Mouse (Mus musculus) olfactory bulb, adult 2 months (tissue): ENCODE measurements around the gene Ninj2. TPM values are rescaled to one million over a fixed set of nuclear protein-coding genes. Genes with fewer than 3 reads are reported as not detected.

Source experiments
- H3K27ac ChIP-seq: fragments of 200-500 bp; 2 replicates; pipeline ENCODE4 v1.5.1; 2012; ENCODE audit warnings: low read depth, low read length; ENCODE audit not compliant: insufficient read depth
- H3K4me1 ChIP-seq: fragments of 200-500 bp; 2 replicates; pipeline ENCODE4 v1.6.1; 2012; ENCODE audit warnings: low read length; ENCODE audit not compliant: control insufficient read depth, insufficient read depth
- H3K4me3 ChIP-seq: fragments of 200-500 bp; 2 replicates; pipeline ENCODE4 v1.5.1; 2012; ENCODE audit warnings: mild to moderate bottlenecking, low read depth, low read length, moderate library complexity; ENCODE audit not compliant: insufficient read depth
- CTCF ChIP-seq: fragments of 200-500 bp; IDR thresholded peaks from 2 replicates; pipeline ENCODE4 v1.5.1; 2012; ENCODE audit warnings: low read depth, mild to moderate bottlenecking, low read length, moderate library complexity; ENCODE audit not compliant: insufficient read depth
- POLR2A ChIP-seq: fragments of 200-500 bp; IDR thresholded peaks from 2 replicates; pipeline ENCODE4 v1.6.1; 2012; ENCODE audit warnings: mild to moderate bottlenecking, low read depth, low read length, moderate library complexity; ENCODE audit not compliant: insufficient read depth
- WGBS: fragments of 180-500 bp; shearing (Covaris S2); methylation state at CpG from one replicate; pipeline ENCODE4 v1.1.7; 2018; 5-methylcytosine and 5-hydroxymethylcytosine counted together
- polyA plus RNA-seq: library from polyadenylated mRNA; stranded (reverse); fragments of >200 nt; gene quantifications from 2 replicates; pipeline ENCODE4 v1.2.4, GENCODE M21; 2012; ENCODE audit warnings: low replicate concordance; ENCODE audit not compliant: missing spikeins, insufficient read depth, insufficient read length

Gene Ninj2
- polyA plus RNA-seq, 1 experiment: not detected

- Histone ChIP-seq H3K4me3 (no peak overlapping the region), H3K4me1 (peaks cover 17% of the 10 kb centered on the region), H3K27ac (no peak overlapping the region)
- 94% methylated on average over 4 of the region's 4 CpGs for WGBS
- TF ChIP-seq CTCF (no peak), POLR2A (no peak)
Measured at GRCm38 (mm10) chr6:120183771-120184170, 90.6 kb downstream of the Ninj2 start.

GRCm38 (mm10) chr6:120185012-120185730 lies 92.0 kb downstream of the Ninj2 start:
- H3K4me3 ChIP-seq: no peak overlapping the region
- 94% methylated on average over 12 of the region's 12 CpGs for WGBS
- TF ChIP-seq CTCF: no peak
- peaks cover 17% of the 10 kb centered on the region for H3K4me1 ChIP-seq
- no peak overlapping the region for H3K27ac ChIP-seq

- WGBS: 54% methylated on average over 7 of the region's 7 CpGs
- H3K4me1 ChIP-seq: peaks cover 17% of the 10 kb centered on the region
- no peak overlapping the region for H3K4me3 ChIP-seq
- no peak overlapping the region for H3K27ac ChIP-seq
- TF ChIP-seq POLR2A: no peak
- no peak for TF ChIP-seq CTCF
Measured at GRCm38 (mm10) chr6:120185756-120186155, 92.6 kb downstream of the Ninj2 start.

- 82% methylated on average over 3 of the region's 3 CpGs for WGBS
- H3K4me3 ChIP-seq: no peak overlapping the region
- no peak for TF ChIP-seq CTCF
- TF ChIP-seq POLR2A: no peak
- peaks cover 23% of the 10 kb centered on the region for H3K4me1 ChIP-seq
- no peak overlapping the region for H3K27ac ChIP-seq
Measured at GRCm38 (mm10) chr6:120186594-120186993, 93.4 kb downstream of the Ninj2 start.

- TF ChIP-seq CTCF (no peak), POLR2A (no peak)
- 50% methylated on average over 18 of the region's 18 CpGs for WGBS
- Histone ChIP-seq H3K27ac (no peak overlapping the region), H3K4me1 (peaks cover 31% of the 10 kb centered on the region), H3K4me3 (no peak overlapping the region)
Measured at GRCm38 (mm10) chr6:120187587-120188176, 94.5 kb downstream of the Ninj2 start.

GRCm38 (mm10) chr6:120188376-120189235 lies 95.5 kb downstream of the Ninj2 start:
- WGBS: 51% methylated on average over 24 of the region's 24 CpGs
- H3K27ac ChIP-seq: no peak overlapping the region

GRCm38 (mm10) chr6:120189287-120189686 lies 96.1 kb downstream of the Ninj2 start:
- WGBS: 90% methylated on average over 5 of the region's 5 CpGs
- Histone ChIP-seq H3K27ac (no peak overlapping the region), H3K4me1 (peaks cover 31% of the 10 kb centered on the region), H3K4me3 (no peak overlapping the region)
- no peak for TF ChIP-seq CTCF
- TF ChIP-seq POLR2A: no peak

More at GRCm38 (mm10) chr6:120188376-120189235, 95.5 kb downstream of the Ninj2 start:
- H3K4me3 ChIP-seq: no peak overlapping the region
- no peak for TF ChIP-seq POLR2A
- no peak for TF ChIP-seq CTCF
- peaks cover 31% of the 10 kb centered on the region for H3K4me1 ChIP-seq

- Histone ChIP-seq H3K27ac (no peak overlapping the region), H3K4me1 (peaks cover 31% of the 10 kb centered on the region), H3K4me3 (no peak overlapping the region)
- WGBS: 99% methylated on average over 4 of the region's 4 CpGs
- TF ChIP-seq POLR2A (no peak), CTCF (no peak)
Measured at GRCm38 (mm10) chr6:120190365-120190764, 97.2 kb downstream of the Ninj2 start.

- WGBS: 86% methylated on average over 4 of the region's 4 CpGs
- Histone ChIP-seq H3K4me1 (peaks cover 27% of the 10 kb centered on the region), H3K27ac (no peak overlapping the region), H3K4me3 (no peak overlapping the region)
- TF ChIP-seq POLR2A: no peak
- no peak for TF ChIP-seq CTCF
Measured at GRCm38 (mm10) chr6:120190912-120191311, 97.8 kb downstream of the Ninj2 start.
